Mouse (Mus musculus) myocyte (in vitro differentiated cells): ENCODE measurements around the gene Arfip1.

Experiments used
- MAX ChIP-seq: IDR thresholded peaks from one replicate; pipeline ENCODE4 v1.6.1; 2011; ENCODE audit warnings: low read depth, mild to moderate bottlenecking, control low read depth
- POLR2A ChIP-seq: IDR thresholded peaks from one replicate; pipeline ENCODE4 v1.6.1; 2011; ENCODE audit warnings: low read depth, mild to moderate bottlenecking, control low read depth, moderate library complexity; ENCODE audit not compliant: insufficient read length
- POLR2AphosphoS2 ChIP-seq: IDR thresholded peaks from one replicate; pipeline ENCODE4 v1.6.1; 2011; ENCODE audit warnings: low read depth, control low read depth; ENCODE audit not compliant: insufficient read length
- REST ChIP-seq: IDR thresholded peaks from one replicate; pipeline ENCODE4 v1.6.1; 2011; ENCODE audit warnings: mild to moderate bottlenecking, control low read depth, moderate library complexity; ENCODE audit not compliant: insufficient read depth, insufficient read length
- SRF ChIP-seq: IDR thresholded peaks from one replicate; pipeline ENCODE4 v1.6.1; 2011; ENCODE audit warnings: low read depth; ENCODE audit not compliant: control insufficient read depth, insufficient read length
- TCF12 ChIP-seq: IDR thresholded peaks from one replicate; pipeline ENCODE4 v1.6.1; 2011; ENCODE audit warnings: mild to moderate bottlenecking, control low read depth; ENCODE audit not compliant: poor library complexity, insufficient read depth, severe bottlenecking
- USF1 ChIP-seq: IDR thresholded peaks from one replicate; pipeline ENCODE4 v1.6.1; 2011; ENCODE audit warnings: low read depth, mild to moderate bottlenecking, control low read depth, moderate library complexity

GRCm38 (mm10) chr3:84482121-84482520 is 100.3 kb downstream of the Arfip1 start:
- TF ChIP-seq SRF: no peak
- TF ChIP-seq REST: no peak
- no peak for TF ChIP-seq USF1
- TF ChIP-seq TCF12: no peak
- TF ChIP-seq POLR2A: no peak
- no peak for TF ChIP-seq MAX
- TF ChIP-seq POLR2AphosphoS2: no peak
